Mouse (Mus musculus) neural tube, embryonic 11.5 days (tissue): ENCODE measurements around the gene Chordc1. TPM values are rescaled to one million over a fixed set of nuclear protein-coding genes. Genes with fewer than 3 reads are reported as not detected.
"Not testable (repeated sequence)": the region's sequence is repeated elsewhere in the genome, so short reads cannot be mapped to it uniquely, and the experiment has no call there.

ENCODE experiments used
- ATAC-seq: fragments of 200-750 bp; cut with Nextera tagmentation; 2 replicates; pipeline ENCODE4 v1.8.0; 2017; ENCODE audit warnings: moderate number of reproducible peaks, mild to moderate bottlenecking, moderate TSS enrichment, moderate library complexity; ENCODE audit not compliant: insufficient read depth, low FRiP score, low TSS enrichment
- DNase-seq: peaks from one replicate; pipeline ENCODE4 v3.0.0-alpha.2; 2015; ENCODE audit warnings: low spot score
- H3K27ac ChIP-seq: fragments of 300-500 bp; sonication (generic); 2 replicates; pipeline ENCODE4 v1.5.1; 2014; ENCODE audit warnings: low read depth, mild to moderate bottlenecking, low read length
- H3K27me3 ChIP-seq: fragments of 300-500 bp; sonication (generic); 2 replicates; pipeline ENCODE4 v1.6.1; 2014; ENCODE audit warnings: mild to moderate bottlenecking, low read length, mixed read lengths; ENCODE audit not compliant: control insufficient read depth, insufficient read depth
- H3K36me3 ChIP-seq: fragments of 300-500 bp; sonication (generic); 2 replicates; pipeline ENCODE4 v1.6.1; 2014; ENCODE audit warnings: mild to moderate bottlenecking, low read length, moderate library complexity, mixed read lengths; ENCODE audit not compliant: control insufficient read depth, insufficient read depth
- H3K4me1 ChIP-seq: fragments of 300-500 bp; sonication (generic); 2 replicates; pipeline ENCODE4 v1.6.1; 2014; ENCODE audit warnings: low read length, mixed read lengths; ENCODE audit not compliant: control insufficient read depth, insufficient read depth
- H3K4me2 ChIP-seq: fragments of 300-500 bp; sonication (generic); 2 replicates; pipeline ENCODE4 v1.6.1; 2014; ENCODE audit warnings: low read depth, mild to moderate bottlenecking, moderate library complexity
- H3K4me3 ChIP-seq: fragments of 300-500 bp; sonication (generic); 2 replicates; pipeline ENCODE4 v1.5.1; 2014; ENCODE audit warnings: low read depth, low read length
- H3K9ac ChIP-seq: fragments of 300-500 bp; sonication (generic); 2 replicates; pipeline ENCODE4 v1.6.1; 2014; ENCODE audit warnings: mild to moderate bottlenecking, low read length
- H3K9me3 ChIP-seq: fragments of 300-500 bp; sonication (generic); 2 replicates; pipeline ENCODE4 v1.6.1; 2016; ENCODE audit warnings: low read length; ENCODE audit not compliant: control insufficient read depth
- WGBS: fragments of 180-500 bp; shearing (Covaris S2); extraction: QIAGEN DNeasy Blood & Tissue Kit; methylation state at CpG from one replicate; pipeline ENCODE4 v1.1.7; 2014; 5-methylcytosine and 5-hydroxymethylcytosine counted together
- polyA plus RNA-seq: library from polyadenylated mRNA; unstranded; fragments of >200 nt; fragmentation: Nextera tagmentation; extraction: Ambion mirVana; gene quantifications from 2 replicates; pipeline ENCODE4 v1.2.1, GENCODE M21; 2014

The Chordc1 gene
- 134 and 139 TPM in 2 replicates for polyA plus RNA-seq

DNA sequence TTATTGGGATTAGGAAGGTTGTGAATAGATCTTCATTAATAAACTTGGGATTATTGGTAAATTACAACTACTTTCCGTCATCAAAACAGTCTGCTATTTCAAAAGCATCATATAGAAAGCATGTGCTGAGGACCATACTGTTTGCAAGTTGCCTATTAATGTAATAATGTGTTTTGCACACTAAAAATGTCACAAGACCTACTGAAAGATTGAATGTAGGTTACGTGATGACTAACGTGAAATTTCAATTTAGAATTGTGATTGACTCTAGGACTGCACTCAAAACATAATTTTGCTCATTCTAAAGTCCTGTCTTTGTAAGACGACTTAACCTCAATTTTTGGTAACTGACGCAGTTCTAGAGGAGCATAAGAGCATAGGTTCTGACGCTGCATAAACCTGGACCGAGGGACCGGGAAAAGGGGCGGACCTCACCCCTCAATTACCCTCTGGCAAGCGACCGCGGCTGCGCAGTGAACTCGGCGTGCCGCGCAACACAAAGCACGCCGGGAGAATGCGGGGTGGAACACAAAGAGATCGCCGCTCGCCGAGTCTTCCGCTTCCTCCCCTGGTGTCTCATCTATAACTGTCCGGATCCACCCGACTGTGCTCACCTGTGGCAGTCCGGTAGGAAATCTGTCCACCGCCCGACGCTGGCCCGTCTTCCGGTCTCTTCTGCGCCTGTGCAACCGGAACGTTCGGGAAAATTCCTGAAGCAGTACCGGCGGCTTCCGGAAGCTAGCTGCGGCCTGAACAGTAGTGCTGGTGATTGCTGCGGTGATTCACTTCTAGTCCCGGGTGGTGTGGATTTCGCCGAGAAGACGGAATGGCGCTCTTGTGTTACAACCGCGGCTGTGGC, at the start of gene Chordc1:
Chordc1 (plus strand) TSS at position 555 of the 859 bp plus-strand sequence.
- H3K27me3 ChIP-seq = no peaks in the 10 kb centered on the region
- WGBS = 3% methylated on average over 49 of the region's 49 CpGs

DNA sequence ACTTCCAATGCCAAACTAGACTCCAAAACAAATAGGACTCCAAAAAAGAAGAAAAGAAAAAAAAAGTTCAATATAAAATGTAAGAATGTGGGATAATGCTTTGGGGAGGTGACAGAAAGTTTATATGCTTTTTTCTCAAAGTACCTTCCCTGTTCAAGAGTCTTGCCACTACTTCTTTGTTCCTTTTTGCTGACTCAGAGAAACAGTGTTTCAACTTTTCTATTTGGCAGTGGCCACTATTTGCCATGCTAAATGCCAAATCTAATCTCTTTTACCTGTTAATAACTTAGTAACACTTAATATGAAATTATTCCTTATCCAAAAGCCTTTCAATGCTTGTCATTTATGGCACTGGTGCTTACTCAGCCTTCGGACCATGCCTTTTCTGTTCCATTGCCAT, 16.0 kb upstream of the Chordc1 start:
- Histone ChIP-seq H3K36me3 (no peaks in the 10 kb centered on the region), H3K27ac (no peak overlapping the region), H3K9ac (no peak overlapping the region), H3K4me2 (no peak overlapping the region), H3K27me3 (no peaks in the 10 kb centered on the region), H3K9me3 (no peaks in the 10 kb centered on the region), H3K4me3 (no peak overlapping the region), H3K4me1 (no peaks in the 10 kb centered on the region)
- ATAC-seq (no peak), DNase-seq (no peak)
- 92% methylated on average over 1 of the region's 1 CpGs for WGBS

More for the DNA sequence above, at the start of gene Chordc1:
- H3K9ac ChIP-seq = peak within 1 kb of the TSS; percentile 94
- no peaks in the 10 kb centered on the region for H3K9me3 ChIP-seq
- H3K36me3 ChIP-seq = no peaks in the 10 kb centered on the region
- DNase-seq (peak; percentile 96), ATAC-seq (peak; percentile 98)
- H3K4me1 ChIP-seq = peaks cover 10% of the 10 kb centered on the region; the same call in 1 of the 2 replicates
- peak within 1 kb of the TSS; percentile 84 for H3K4me2 ChIP-seq
- H3K4me3 ChIP-seq = peak within 1 kb of the TSS; percentile 79
- peak within 1 kb of the TSS; percentile 73 for H3K27ac ChIP-seq

DNA sequence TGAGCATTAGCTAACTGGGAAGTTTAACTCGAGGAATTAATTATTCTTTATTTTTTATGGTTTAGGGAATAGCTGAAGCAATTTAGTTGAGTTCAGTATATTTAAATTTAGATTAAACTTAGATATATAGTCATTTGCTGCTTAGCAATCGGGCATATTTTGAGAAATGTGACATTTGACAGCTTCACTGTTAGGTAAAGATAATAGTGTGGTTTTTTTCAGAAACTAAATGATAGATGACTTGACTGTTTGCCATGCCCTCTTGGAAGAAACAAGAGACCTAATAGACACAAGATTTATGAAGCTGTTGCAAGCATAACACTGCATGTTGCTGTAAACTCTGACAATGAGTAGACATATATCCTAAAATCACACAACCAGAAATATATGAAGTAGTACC, 15.1 kb upstream of the Chordc1 start:
- no peak overlapping the region for H3K4me3 ChIP-seq
- H3K9me3 ChIP-seq = no peaks in the 10 kb centered on the region
- WGBS = 54% methylated on average over 2 of the region's 2 CpGs
- H3K27me3 ChIP-seq = no peaks in the 10 kb centered on the region
- ATAC-seq (no peak), DNase-seq (no peak)
- H3K27ac ChIP-seq = no peak overlapping the region
- no peaks in the 10 kb centered on the region for H3K36me3 ChIP-seq
- H3K4me2 ChIP-seq = no peak overlapping the region
- no peak overlapping the region for H3K9ac ChIP-seq
- H3K4me1 ChIP-seq = no peaks in the 10 kb centered on the region

DNA sequence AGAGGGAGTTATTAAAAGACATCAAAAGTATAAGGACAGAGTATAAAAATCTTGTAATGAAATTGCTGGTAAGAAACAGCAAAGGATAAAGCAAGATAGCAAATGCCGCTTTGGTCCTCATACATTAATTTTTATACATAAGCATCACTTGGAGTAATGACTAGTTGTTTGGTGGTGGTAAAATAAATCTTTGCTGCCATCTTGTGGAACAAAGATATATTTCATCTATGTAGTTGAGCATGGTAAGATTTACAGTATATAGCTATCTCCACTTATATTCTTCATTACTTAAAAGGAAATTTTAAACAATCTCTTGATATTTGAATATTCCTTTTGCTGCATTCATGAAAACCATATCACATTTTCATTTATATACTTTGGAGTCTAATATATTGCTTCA, 14.4 kb upstream of the Chordc1 start:
- 63% methylated on average over 1 of the region's 1 CpGs for WGBS
- Histone ChIP-seq H3K9me3 (no peaks in the 10 kb centered on the region), H3K9ac (no peak overlapping the region), H3K4me1 (no peaks in the 10 kb centered on the region), H3K36me3 (no peaks in the 10 kb centered on the region), H3K4me2 (no peak overlapping the region), H3K4me3 (no peak overlapping the region), H3K27ac (no peak overlapping the region), H3K27me3 (no peaks in the 10 kb centered on the region)
- DNase-seq (no peak), ATAC-seq (no peak)

DNA sequence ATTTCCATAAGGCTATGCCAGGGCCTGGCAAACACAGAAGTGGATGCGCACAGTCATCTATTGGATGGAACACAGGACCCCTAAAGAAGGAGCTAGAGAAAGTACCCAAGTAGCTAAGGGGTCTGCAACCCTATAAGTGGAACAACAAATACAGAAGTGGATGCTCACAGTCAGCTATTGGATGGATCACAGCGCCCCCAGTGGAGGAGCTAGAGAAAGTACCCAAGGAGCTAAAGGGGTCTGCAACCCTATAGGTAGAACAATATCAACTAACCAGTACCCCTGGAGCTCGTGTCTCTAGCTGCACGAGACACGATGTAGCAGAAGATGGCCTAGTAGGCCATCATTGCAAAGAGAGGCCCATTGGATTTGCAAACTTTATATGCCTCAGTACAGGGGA, 13.2 kb upstream of the Chordc1 start:
- not testable (repeated sequence) for H3K4me1 ChIP-seq, H3K27me3 ChIP-seq, H3K9ac ChIP-seq, DNase-seq, H3K36me3 ChIP-seq, H3K27ac ChIP-seq, ATAC-seq, H3K9me3 ChIP-seq, H3K4me3 ChIP-seq, H3K4me2 ChIP-seq
- 35% methylated on average over 5 of the region's 5 CpGs for WGBS

DNA sequence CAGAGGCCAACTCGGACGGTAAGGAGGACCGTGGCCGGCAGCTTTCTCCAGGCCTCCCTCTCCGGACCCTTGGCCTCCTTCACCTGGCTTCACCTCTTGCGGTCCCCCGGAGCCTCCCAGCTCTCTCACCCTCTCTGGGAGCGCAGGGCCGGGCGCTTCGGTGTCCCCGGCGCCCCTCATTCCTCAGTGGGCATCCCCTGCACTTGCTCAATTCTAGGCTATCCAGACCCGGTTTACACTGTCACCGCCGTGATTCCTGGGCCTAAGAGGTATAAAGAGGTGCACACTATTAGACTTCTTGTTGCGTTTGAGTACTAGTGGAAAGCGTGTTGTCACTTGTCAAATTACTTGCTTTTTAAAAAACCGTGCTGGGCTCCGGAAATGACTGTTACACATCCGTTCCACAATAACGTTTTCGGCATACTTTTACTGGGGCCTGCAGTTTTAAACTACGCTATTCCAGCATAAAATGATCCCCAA, 558 bp downstream of the Chordc1 start:
- no peaks in the 10 kb centered on the region for H3K36me3 ChIP-seq
- peak overlapping the region; percentile 79 for H3K4me3 ChIP-seq
- H3K27me3 ChIP-seq = no peaks in the 10 kb centered on the region
- ATAC-seq = peak; percentile 51; the same call in 1 of the 2 replicates
- H3K27ac ChIP-seq = peak overlapping the region; percentile 73
- WGBS = 1% methylated on average over 24 of the region's 24 CpGs
- H3K4me1 ChIP-seq = peaks cover 10% of the 10 kb centered on the region; the same call in 1 of the 2 replicates
- DNase-seq = no peak
- peak overlapping the region; percentile 94 for H3K9ac ChIP-seq
- peak overlapping the region; percentile 84 for H3K4me2 ChIP-seq
- H3K9me3 ChIP-seq = no peaks in the 10 kb centered on the region

DNA sequence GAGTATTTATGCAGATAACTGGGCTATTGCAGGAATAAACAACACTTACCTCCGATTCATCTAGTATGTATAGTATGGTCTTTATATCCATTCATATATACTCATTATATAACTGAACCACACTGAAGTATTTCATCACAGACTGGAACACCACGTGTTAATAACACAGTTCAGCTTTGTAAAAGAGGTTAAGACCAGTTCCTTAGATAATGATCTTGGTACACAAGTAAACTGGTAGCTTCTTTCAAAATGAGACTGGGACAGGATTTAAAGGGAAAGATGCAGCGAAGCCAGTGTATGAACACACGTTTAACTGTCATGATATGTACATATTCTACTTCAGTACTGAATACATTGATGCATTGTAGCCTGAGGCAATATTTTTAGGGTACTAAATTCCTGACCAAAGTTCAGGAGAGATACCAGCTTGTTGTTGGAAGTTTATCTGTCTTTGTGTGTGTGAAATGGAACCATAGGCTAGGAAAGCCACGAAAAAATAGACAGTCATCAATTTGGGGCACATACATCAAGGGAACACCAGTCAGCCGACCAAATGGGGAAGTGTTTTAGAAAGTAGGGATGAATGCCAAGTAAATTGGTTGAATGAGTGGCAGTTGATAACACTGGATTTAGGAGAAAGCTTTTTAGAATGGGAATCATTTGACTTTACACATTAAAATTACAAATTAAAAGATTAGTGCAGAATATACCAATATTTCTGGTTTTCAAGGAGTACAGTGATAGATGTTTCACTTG, 1.3 kb downstream of the Chordc1 start:
- ATAC-seq = 0 out of 2 replicates have a peak, but pooled peaks have one; percentile 7
- WGBS = 52% methylated on average over 6 of the region's 6 CpGs
- Histone ChIP-seq H3K4me2 (peak overlapping the region; percentile 84), H3K27me3 (no peaks in the 10 kb centered on the region), H3K9ac (peak overlapping the region; percentile 94), H3K9me3 (no peaks in the 10 kb centered on the region), H3K27ac (no peak overlapping the region), H3K4me1 (peaks cover 10% of the 10 kb centered on the region; the same call in 1 of the 2 replicates), H3K36me3 (no peaks in the 10 kb centered on the region), H3K4me3 (peak overlapping the region; percentile 79)
- DNase-seq = no peak

DNA sequence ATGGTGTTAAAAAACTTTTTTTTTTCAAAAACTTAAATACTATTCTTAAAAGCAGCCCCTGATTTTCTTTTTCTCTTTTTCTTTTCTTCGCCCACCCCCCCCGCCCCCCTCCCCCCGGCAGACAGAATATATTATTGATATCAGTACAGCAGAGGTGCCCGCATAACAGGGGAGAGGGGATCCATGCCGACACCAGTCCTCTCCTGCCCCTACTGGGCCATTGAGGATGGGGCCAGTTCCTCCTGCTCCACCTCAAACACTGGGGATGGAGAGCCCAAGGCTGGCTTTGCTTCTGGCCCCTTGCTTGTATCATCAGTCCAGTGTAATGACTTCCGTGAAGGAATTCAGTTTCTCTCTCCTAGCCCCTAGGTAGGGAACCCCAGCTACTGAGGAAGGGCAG, 6.4 kb downstream of the Chordc1 start:
- no peaks in the 10 kb centered on the region for H3K27me3 ChIP-seq
- H3K9ac ChIP-seq = no peak overlapping the region
- no peak overlapping the region for H3K4me2 ChIP-seq
- peaks cover 8% of the 10 kb centered on the region for H3K36me3 ChIP-seq
- H3K4me3 ChIP-seq = no peak overlapping the region
- peaks cover 6% of the 10 kb centered on the region; the same call in 1 of the 2 replicates for H3K4me1 ChIP-seq
- WGBS = 92% methylated on average over 6 of the region's 6 CpGs
- no peak for DNase-seq
- H3K9me3 ChIP-seq = no peaks in the 10 kb centered on the region
- no peak for ATAC-seq
- H3K27ac ChIP-seq = no peak overlapping the region
